Mouse (Mus musculus): ENCODE measurements around the gene Hmg20a.

- TF ChIP-seq CTCF (IDR thresholded peaks at IDR 0.05; ENCODE audit: insufficient read depth, low read depth, low read length) (no peak), POLR2A (IDR thresholded peaks at IDR 0.05; ENCODE audit: insufficient read depth, low read depth, low read length) (no peak)
Measured at GRCm38 (mm10) chr9:56492391-56492790, 74.0 kb downstream of the Hmg20a start.

All from olfactory bulb, adult 2 months (tissue).